Mouse (Mus musculus) heart, postnatal 0 days (tissue): ENCODE results near the gene Stxbp5l.

Experiments
- CTCF ChIP-seq: IDR thresholded peaks from 2 replicates; pipeline ENCODE4 v1.5.1; 2016; ENCODE audit warnings: antibody characterized with exemption, control low read depth, low read depth
- EP300 ChIP-seq: IDR thresholded peaks from 2 replicates; pipeline ENCODE4 v1.6.1; 2016; ENCODE audit warnings: antibody characterized with exemption, low read depth

- TF ChIP-seq CTCF: peak; percentile 87
- TF ChIP-seq EP300: no peak
These were observed 275.5 kb downstream of the Stxbp5l start for GRCm38 (mm10) chr16:37109285-37109684.
